Mouse (Mus musculus): Measurements from ENCODE around the gene Eya4. TPM values are rescaled to one million over a fixed set of nuclear protein-coding genes. Genes with fewer than 3 reads are reported as not detected.

Eya4 gene
- polyA plus RNA-seq, 1 experiment from 2014 or later, result 0.26 TPM

GRCm38 (mm10) chr10:23091552-23091951, 259.0 kb downstream of the Eya4 start:
- Histone ChIP-seq H3K9me3 (replicated peaks) (no peaks in the 10 kb centered on the region), H3K4me2 (no peak overlapping the region), H3K4me3 (replicated peaks) (no peak overlapping the region), H3K9ac (no peak overlapping the region), H3K4me1 (replicated peaks) (no peaks in the 10 kb centered on the region), H3K36me3 (replicated peaks) (no peaks in the 10 kb centered on the region), H3K27ac (replicated peaks) (no peak overlapping the region), H3K27me3 (no peaks in the 10 kb centered on the region)
- no peak for ATAC-seq (ENCODE audit: insufficient read depth)
- 45% methylated on average over 3 of the region's 3 CpGs for WGBS (ENCODE audit: insufficient replicate concordance)

- no peak for ATAC-seq (ENCODE audit: insufficient read depth)
- Histone ChIP-seq H3K27me3 (no peaks in the 10 kb centered on the region), H3K4me3 (replicated peaks) (no peak overlapping the region), H3K9me3 (replicated peaks) (no peaks in the 10 kb centered on the region), H3K9ac (no peak overlapping the region), H3K4me1 (replicated peaks) (no peaks in the 10 kb centered on the region), H3K4me2 (no peak overlapping the region), H3K27ac (replicated peaks) (no peak overlapping the region), H3K36me3 (replicated peaks) (no peaks in the 10 kb centered on the region)
- 52% methylated on average over 1 of the region's 1 CpGs for WGBS (ENCODE audit: insufficient replicate concordance)
Measured at GRCm38 (mm10) chr10:23090323-23090722, 260.3 kb downstream of the Eya4 start.

- Histone ChIP-seq H3K9me3 (replicated peaks) (no peaks in the 10 kb centered on the region), H3K9ac (no peak overlapping the region), H3K27ac (replicated peaks) (no peak overlapping the region), H3K4me3 (replicated peaks) (no peak overlapping the region), H3K4me2 (no peak overlapping the region), H3K4me1 (replicated peaks) (no peaks in the 10 kb centered on the region), H3K36me3 (replicated peaks) (no peaks in the 10 kb centered on the region), H3K27me3 (no peaks in the 10 kb centered on the region)
- no peak for ATAC-seq (ENCODE audit: insufficient read depth)
- 72% methylated on average over 6 of the region's 6 CpGs for WGBS (ENCODE audit: insufficient replicate concordance)
Measured at GRCm38 (mm10) chr10:23089271-23089670, 261.3 kb downstream of the Eya4 start.

GRCm38 (mm10) chr10:23088764-23089163, 261.8 kb downstream of the Eya4 start:
- H3K27ac ChIP-seq (replicated peaks), result no peak overlapping the region
- H3K36me3 ChIP-seq (replicated peaks), result no peaks in the 10 kb centered on the region
- no peaks in the 10 kb centered on the region for H3K4me1 ChIP-seq (replicated peaks)
- 17% methylated on average over 3 of the region's 3 CpGs for WGBS (ENCODE audit: insufficient replicate concordance)
- H3K9ac ChIP-seq, result no peak overlapping the region
- H3K4me3 ChIP-seq (replicated peaks), result no peak overlapping the region
- no peak overlapping the region for H3K4me2 ChIP-seq
- no peak for ATAC-seq (ENCODE audit: insufficient read depth)
- no peaks in the 10 kb centered on the region for H3K9me3 ChIP-seq (replicated peaks)
- no peaks in the 10 kb centered on the region for H3K27me3 ChIP-seq

DNA sequence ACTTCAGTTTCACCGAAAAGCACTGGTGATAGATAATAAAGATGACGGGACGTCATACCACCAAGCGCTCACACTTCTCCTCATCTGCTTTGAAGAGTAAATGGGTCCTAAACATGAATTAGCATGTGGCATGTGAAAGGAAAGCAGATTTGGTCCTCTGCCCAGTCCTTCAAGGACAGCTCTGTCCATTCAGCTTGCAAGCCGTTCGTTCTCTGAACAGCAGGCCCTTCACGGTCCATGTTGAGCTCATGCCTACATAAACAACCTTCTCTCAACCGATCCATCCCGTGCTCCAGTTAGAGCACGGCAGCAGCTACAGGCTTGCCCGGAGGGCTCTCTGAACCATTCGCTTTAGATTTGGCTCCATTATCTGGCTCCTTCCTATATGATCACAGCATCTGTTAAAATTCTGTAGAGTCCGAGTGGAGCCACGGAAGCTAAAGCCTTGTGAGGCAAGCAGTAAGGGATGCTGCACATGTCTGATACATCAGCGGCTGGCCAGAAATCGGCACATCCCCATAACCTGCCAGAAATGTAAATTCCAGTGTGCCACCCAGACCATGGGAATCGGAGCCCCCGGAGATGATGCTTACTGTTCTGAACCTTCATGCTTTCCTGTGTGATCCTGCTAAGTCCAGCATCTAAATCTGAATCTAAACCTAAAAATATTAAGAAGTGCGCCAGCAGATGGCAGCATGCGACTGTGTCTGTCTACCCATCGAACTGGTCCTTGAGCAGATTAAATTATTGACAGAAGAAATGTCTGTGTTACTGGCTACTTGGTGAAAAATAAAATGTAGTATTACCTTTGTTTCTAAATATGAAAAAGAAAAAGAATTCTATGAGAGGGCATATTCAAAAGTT, 264.0 kb downstream of the Eya4 start:
- Histone ChIP-seq H3K4me3 (replicated peaks) (no peak overlapping the region), H3K9ac (no peak overlapping the region), H3K9me3 (replicated peaks) (no peaks in the 10 kb centered on the region), H3K4me2 (no peak overlapping the region), H3K4me1 (replicated peaks) (no peaks in the 10 kb centered on the region), H3K36me3 (replicated peaks) (no peaks in the 10 kb centered on the region), H3K27me3 (no peaks in the 10 kb centered on the region), H3K27ac (replicated peaks) (no peak overlapping the region)
- ATAC-seq (ENCODE audit: insufficient read depth), result no peak
- WGBS (ENCODE audit: insufficient replicate concordance), result 62% methylated on average over 21 of the region's 21 CpGs

DNA sequence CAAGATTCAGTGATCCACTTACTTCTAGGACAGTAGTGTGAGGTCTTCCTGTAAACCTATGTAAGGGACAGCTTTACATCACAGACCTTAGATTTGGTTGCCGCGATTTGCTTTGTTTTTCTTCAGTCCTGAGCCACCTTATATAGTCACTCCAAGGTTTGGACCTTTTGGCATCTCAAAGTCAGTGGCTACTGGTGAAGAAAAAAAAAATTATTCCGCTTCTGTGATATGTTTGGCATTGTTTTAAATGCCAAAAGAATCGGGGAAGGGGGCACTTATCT, 269.1 kb downstream of the Eya4 start:
- H3K27ac ChIP-seq (replicated peaks), result no peak overlapping the region
- H3K9ac ChIP-seq, result no peak overlapping the region
- no peaks in the 10 kb centered on the region for H3K36me3 ChIP-seq (replicated peaks)
- ATAC-seq (ENCODE audit: insufficient read depth), result no peak
- no peaks in the 10 kb centered on the region for H3K27me3 ChIP-seq
- 24% methylated on average over 4 of the region's 4 CpGs for WGBS (ENCODE audit: insufficient replicate concordance)
- H3K4me3 ChIP-seq (replicated peaks), result no peak overlapping the region
- H3K4me2 ChIP-seq, result no peak overlapping the region
- no peaks in the 10 kb centered on the region for H3K9me3 ChIP-seq (replicated peaks)
- no peaks in the 10 kb centered on the region for H3K4me1 ChIP-seq (replicated peaks)

- Histone ChIP-seq H3K4me1 (replicated peaks) (no peaks in the 10 kb centered on the region), H3K4me3 (replicated peaks) (no peak overlapping the region), H3K9me3 (replicated peaks) (no peaks in the 10 kb centered on the region), H3K27me3 (no peaks in the 10 kb centered on the region), H3K4me2 (no peak overlapping the region), H3K36me3 (replicated peaks) (no peaks in the 10 kb centered on the region), H3K9ac (no peak overlapping the region), H3K27ac (replicated peaks) (no peak overlapping the region)
- WGBS (ENCODE audit: insufficient replicate concordance), result 31% methylated on average over 24 of the region's 24 CpGs
- ATAC-seq (ENCODE audit: insufficient read depth), result no peak
Measured at GRCm38 (mm10) chr10:23080749-23081547, 269.6 kb downstream of the Eya4 start.

DNA sequence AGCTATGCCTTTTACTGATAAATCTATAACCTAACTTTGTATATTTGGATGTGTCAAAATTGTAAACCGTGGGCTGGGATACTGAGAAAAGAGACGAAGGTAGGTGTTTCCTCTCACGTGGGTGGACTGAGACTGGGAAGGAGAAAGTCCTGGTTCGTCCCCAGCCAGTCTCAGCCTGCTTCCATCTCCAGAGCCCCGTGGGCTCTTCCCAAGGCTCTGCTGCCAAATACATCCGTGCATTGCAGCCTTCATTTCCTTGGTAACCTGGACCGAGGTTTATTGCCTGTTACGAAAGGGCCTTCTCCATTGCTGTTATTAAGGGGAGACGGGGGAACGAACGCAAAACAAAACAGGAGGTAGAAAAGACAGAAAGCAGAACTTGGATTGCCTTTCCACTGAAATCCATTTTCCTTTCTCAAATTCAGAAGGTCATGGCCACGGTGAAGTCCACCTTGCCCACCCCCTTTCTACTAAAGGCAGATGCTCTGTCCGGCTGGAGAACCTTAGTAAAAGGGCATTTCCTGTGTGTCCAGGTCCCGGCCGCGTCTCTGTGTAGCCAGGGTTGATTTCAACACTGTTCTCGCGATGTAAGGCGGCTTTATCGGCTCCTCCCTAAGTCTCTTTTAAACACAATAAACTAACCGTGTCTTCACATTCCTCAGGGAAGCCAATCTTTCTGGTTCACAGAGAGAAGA, 273.7 kb downstream of the Eya4 start:
- no peaks in the 10 kb centered on the region for H3K36me3 ChIP-seq (replicated peaks)
- peak overlapping the region; percentile 35 for H3K4me3 ChIP-seq (replicated peaks)
- H3K9me3 ChIP-seq (replicated peaks), result no peaks in the 10 kb centered on the region
- peak overlapping the region; percentile 49 for H3K4me2 ChIP-seq
- WGBS (ENCODE audit: insufficient replicate concordance), result 40% methylated on average over 21 of the region's 21 CpGs
- no peak overlapping the region for H3K27ac ChIP-seq (replicated peaks)
- no peaks in the 10 kb centered on the region for H3K27me3 ChIP-seq
- ATAC-seq (ENCODE audit: insufficient read depth), result no peak
- H3K9ac ChIP-seq, result no peak overlapping the region
- no peaks in the 10 kb centered on the region for H3K4me1 ChIP-seq (replicated peaks)

DNA sequence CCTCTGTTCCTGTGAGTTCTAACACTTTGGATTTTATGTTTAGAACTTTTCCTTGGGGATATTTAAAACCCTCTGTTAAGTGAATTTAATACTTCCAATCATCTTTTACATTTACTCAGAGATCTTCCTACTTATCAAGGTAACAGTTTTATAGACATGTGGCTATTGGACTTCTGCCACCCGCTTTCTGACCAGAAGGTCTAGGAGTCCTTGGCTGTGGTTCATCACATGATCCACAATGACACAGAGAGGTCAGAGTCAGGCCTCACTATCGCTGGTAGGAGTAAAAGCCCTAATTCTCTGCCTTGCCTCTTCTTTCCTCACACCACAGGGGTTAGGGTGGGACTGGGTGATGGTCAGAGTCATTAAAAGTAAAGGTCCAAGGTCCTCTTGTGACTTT, 277.2 kb downstream of the Eya4 start:
- H3K4me1 ChIP-seq (replicated peaks), result no peaks in the 10 kb centered on the region
- ATAC-seq (ENCODE audit: insufficient read depth), result no peak
- H3K36me3 ChIP-seq (replicated peaks), result no peaks in the 10 kb centered on the region
- no peak overlapping the region for H3K4me3 ChIP-seq (replicated peaks)
- H3K4me2 ChIP-seq, result no peak overlapping the region
- H3K9ac ChIP-seq, result no peak overlapping the region
- H3K27ac ChIP-seq (replicated peaks), result no peak overlapping the region
- H3K27me3 ChIP-seq, result no peaks in the 10 kb centered on the region
- H3K9me3 ChIP-seq (replicated peaks), result no peaks in the 10 kb centered on the region
- 48% methylated on average over 2 of the region's 2 CpGs for WGBS (ENCODE audit: insufficient replicate concordance)

DNA sequence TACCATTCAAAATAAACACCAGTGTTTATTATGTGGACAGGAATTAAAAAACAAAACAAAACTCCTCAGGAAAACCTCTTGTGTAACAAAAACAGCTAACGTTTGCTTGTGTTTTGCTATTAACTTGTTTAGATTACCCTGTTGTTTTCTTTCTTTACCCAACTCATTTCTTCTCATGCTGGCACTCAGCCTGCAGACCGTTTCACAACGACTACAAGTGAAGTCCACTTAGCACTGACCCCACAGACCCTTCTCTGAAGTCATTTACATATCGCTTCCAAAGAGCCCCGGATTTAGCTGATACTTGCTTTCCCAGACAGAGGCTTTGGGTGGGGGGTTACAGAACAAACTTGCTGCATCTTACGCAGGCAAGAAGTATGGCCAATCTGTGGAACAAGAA, 286.9 kb downstream of the Eya4 start:
- no peak overlapping the region for H3K9ac ChIP-seq
- H3K4me2 ChIP-seq, result no peak overlapping the region
- 49% methylated on average over 6 of the region's 6 CpGs for WGBS (ENCODE audit: insufficient replicate concordance)
- no peak overlapping the region for H3K27ac ChIP-seq (replicated peaks)
- H3K9me3 ChIP-seq (replicated peaks), result no peaks in the 10 kb centered on the region
- H3K36me3 ChIP-seq (replicated peaks), result no peaks in the 10 kb centered on the region
- H3K4me1 ChIP-seq (replicated peaks), result no peaks in the 10 kb centered on the region
- no peak for ATAC-seq (ENCODE audit: insufficient read depth)
- H3K27me3 ChIP-seq, result no peaks in the 10 kb centered on the region
- H3K4me3 ChIP-seq (replicated peaks), result no peak overlapping the region

- WGBS (ENCODE audit: insufficient replicate concordance), result 65% methylated on average over 5 of the region's 5 CpGs
Measured at GRCm38 (mm10) chr10:23062719-23063118, 287.9 kb downstream of the Eya4 start.

More at GRCm38 (mm10) chr10:23062719-23063118, 287.9 kb downstream of the Eya4 start:
- H3K4me1 ChIP-seq (replicated peaks), result no peaks in the 10 kb centered on the region
- no peaks in the 10 kb centered on the region for H3K36me3 ChIP-seq (replicated peaks)
- no peak overlapping the region for H3K9ac ChIP-seq
- no peak for ATAC-seq (ENCODE audit: insufficient read depth)
- H3K4me3 ChIP-seq (replicated peaks), result no peak overlapping the region
- no peaks in the 10 kb centered on the region for H3K9me3 ChIP-seq (replicated peaks)
- H3K4me2 ChIP-seq, result no peak overlapping the region
- H3K27ac ChIP-seq (replicated peaks), result no peak overlapping the region
- H3K27me3 ChIP-seq, result no peaks in the 10 kb centered on the region
